Mouse (Mus musculus): Measurements from ENCODE around the gene Atoh8. TPM values are rescaled to one million over a fixed set of nuclear protein-coding genes. Genes with fewer than 3 reads are reported as not detected.

Atoh8 gene
- polyA plus RNA-seq, 1 experiment from 2014 or later, result 32.2 TPM

DNA sequence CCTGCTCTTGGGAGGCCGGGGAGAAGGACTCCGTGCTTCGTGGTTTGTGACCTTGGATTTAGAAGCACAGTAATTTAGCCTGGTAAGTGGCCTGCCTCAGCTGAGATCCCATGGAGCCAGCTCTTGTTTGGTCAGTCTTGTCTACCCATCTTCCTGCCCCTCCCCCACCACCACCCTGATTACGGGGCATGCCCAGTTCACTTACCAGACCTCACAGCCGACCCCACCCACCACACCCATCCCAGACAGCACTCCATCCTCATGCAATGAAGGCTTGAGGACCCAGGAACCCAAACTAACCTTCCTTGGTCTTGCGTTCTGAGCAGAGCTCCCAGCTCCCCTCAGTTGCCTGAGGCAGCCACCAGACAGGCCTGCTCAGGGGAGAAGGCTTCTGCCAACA, 37.8 kb upstream of the Atoh8 start:
- peaks cover 27% of the 10 kb centered on the region for H3K4me1 ChIP-seq (replicated peaks; ENCODE audit: control insufficient read depth, insufficient read depth, low read length)
- H3K4me2 ChIP-seq (ENCODE audit: low read depth, low read length), result no peak overlapping the region
- H3K27me3 ChIP-seq (ENCODE audit: control insufficient read depth, insufficient read depth, low read depth, low read length), result no peaks in the 10 kb centered on the region
- 64% methylated on average over 6 of the region's 6 CpGs for WGBS
- ATAC-seq (ENCODE audit: low read depth), result no peak
- no peaks in the 10 kb centered on the region; the same call in 1 of the 2 replicates for H3K9me3 ChIP-seq (ENCODE audit: control insufficient read depth, low read length)
- H3K4me3 ChIP-seq (ENCODE audit: low read length), result no peak overlapping the region
- no peaks in the 10 kb centered on the region for H3K36me3 ChIP-seq (ENCODE audit: control insufficient read depth, insufficient read depth, low read length)
- H3K9ac ChIP-seq (ENCODE audit: low read length), result no peak overlapping the region
- peak overlapping the region; percentile 89 for H3K27ac ChIP-seq (ENCODE audit: low read length)

DNA sequence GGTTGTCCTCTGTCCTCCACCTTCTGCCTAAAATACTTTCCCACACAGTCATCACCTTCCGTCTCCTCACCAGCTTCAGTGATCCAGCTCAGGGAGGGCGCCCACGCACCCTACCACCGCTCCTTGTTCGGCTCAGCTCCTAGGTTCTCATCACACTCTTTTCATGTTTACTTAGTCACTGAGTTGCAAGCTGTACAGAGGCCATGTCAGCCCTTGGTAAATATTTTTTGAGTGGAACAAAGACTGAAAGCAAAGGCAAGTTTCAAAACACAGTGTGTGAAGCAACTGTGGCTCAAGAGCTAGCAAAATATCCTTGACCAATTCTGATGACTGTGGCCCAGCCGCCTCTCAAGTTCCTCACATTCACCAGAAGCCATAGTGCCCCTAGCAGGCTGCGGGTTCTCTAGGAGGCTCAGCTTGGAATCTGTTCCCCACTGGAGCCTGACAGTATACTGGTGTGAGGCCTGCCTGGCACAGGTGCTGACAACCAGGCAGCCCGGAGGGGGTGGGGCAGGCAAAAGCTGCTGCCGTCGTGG, 36.9 kb upstream of the Atoh8 start:
- peaks cover 19% of the 10 kb centered on the region for H3K4me1 ChIP-seq (replicated peaks; ENCODE audit: control insufficient read depth, insufficient read depth, low read length)
- peak overlapping the region; percentile 89 for H3K27ac ChIP-seq (ENCODE audit: low read length)
- no peak overlapping the region for H3K4me2 ChIP-seq (ENCODE audit: low read depth, low read length)
- WGBS, result 47% methylated on average over 10 of the region's 10 CpGs
- no peaks in the 10 kb centered on the region; the same call in 1 of the 2 replicates for H3K9me3 ChIP-seq (ENCODE audit: control insufficient read depth, low read length)
- no peaks in the 10 kb centered on the region for H3K36me3 ChIP-seq (ENCODE audit: control insufficient read depth, insufficient read depth, low read length)
- H3K4me3 ChIP-seq (ENCODE audit: low read length), result no peak overlapping the region
- peak; percentile 68 for ATAC-seq (ENCODE audit: low read depth)
- no peaks in the 10 kb centered on the region for H3K27me3 ChIP-seq (ENCODE audit: control insufficient read depth, insufficient read depth, low read depth, low read length)
- no peak overlapping the region for H3K9ac ChIP-seq (ENCODE audit: low read length)

DNA sequence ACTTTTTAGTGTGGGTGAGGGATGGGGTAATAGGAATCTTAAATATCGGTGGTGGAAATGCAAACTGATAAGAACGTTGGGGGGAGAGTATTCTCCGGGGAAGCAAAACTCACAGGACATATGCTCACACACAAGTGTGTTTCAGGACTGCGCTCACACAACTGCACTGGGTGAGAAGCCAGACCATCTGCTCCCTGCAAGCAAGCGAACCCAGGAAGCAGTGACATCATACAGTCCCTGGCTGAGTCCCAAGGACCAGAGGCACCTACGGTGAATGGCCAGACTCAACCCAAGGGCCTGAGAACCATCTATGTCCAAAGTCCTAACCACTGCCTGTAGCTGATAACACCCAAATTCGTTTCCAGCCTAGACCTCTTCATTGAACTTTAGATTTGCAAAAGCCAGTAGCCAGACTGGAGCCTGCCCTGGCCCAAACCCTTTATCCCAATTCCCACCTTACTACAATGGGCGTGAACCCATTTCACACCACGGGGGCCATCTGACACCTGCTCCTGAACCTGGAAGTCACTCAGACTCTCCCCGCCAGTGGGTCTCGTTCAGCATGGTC, 35.7 kb upstream of the Atoh8 start:
- WGBS, result 64% methylated on average over 11 of the region's 11 CpGs
- no peaks in the 10 kb centered on the region for H3K27me3 ChIP-seq (ENCODE audit: control insufficient read depth, insufficient read depth, low read depth, low read length)
- peak overlapping the region; percentile 89; the same call in 1 of the 2 replicates for H3K27ac ChIP-seq (ENCODE audit: low read length)
- H3K4me2 ChIP-seq (ENCODE audit: low read depth, low read length), result no peak overlapping the region
- no peaks in the 10 kb centered on the region; the same call in 1 of the 2 replicates for H3K9me3 ChIP-seq (ENCODE audit: control insufficient read depth, low read length)
- no peaks in the 10 kb centered on the region for H3K36me3 ChIP-seq (ENCODE audit: control insufficient read depth, insufficient read depth, low read length)
- no peak overlapping the region for H3K4me3 ChIP-seq (ENCODE audit: low read length)
- H3K9ac ChIP-seq (ENCODE audit: low read length), result no peak overlapping the region
- ATAC-seq (ENCODE audit: low read depth), result no peak
- peaks cover 12% of the 10 kb centered on the region; the same call in 1 of the 2 replicates for H3K4me1 ChIP-seq (replicated peaks; ENCODE audit: control insufficient read depth, insufficient read depth, low read length)

DNA sequence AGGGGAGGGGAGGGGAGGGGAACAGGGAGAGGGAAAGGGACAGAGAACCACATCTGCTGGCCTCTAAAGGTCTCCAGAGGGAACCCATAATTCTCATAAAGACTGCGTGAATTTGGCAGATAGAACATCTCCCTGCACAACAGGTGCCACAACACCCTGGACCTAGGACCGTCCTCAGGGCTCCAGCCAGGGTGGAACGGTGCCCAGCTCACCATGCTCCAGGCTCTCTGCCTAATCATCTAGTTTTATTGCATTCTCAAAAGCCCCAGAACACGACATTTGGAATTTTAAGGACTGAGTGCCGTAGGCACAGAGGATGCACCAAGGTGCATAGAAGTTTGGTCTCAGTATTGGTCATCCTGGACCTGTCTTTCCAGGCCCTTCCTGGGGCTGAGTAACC, 34.9 kb upstream of the Atoh8 start:
- ATAC-seq (ENCODE audit: low read depth), result no peak
- H3K27ac ChIP-seq (ENCODE audit: low read length), result no peak overlapping the region
- 78% methylated on average over 5 of the region's 5 CpGs for WGBS

DNA sequence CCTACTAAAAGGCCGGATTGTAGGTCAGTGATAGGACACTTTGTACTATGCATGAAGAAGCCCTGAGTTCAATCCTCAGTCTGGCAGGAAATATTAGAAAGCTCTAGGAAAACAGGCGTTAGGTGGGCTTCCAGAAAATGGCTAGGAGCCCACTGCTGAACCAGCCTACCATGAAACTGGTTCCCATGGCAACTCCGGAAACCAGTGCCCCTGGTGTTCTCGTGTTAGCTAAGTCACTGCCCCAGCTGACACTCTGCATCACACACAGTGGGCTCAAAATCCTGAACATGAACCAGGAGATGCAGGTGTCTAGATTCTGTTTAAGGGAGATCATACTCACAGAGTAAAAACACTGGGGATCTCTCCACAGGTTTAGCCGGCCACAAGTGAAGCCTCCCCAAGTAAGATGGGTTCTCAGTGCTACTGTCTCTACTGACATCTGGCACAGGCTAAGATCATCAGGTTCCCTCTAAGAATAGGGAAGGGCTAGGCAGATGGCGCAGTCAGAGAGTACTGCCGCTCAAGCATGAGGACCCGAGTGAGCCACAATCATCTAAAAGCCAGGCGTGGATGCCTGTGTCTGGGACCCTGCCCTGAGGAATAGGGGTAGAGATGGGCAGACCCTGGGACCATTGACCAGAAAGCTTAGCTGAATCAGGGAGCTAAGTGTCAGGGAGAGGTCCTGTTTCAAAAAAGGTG, 32.9 kb upstream of the Atoh8 start:
- Histone ChIP-seq H3K4me2 (ENCODE audit: low read depth, low read length) (no peak overlapping the region), H3K9ac (ENCODE audit: low read length) (no peak overlapping the region), H3K27ac (ENCODE audit: low read length) (no peak overlapping the region), H3K4me1 (replicated peaks; ENCODE audit: control insufficient read depth, insufficient read depth, low read length) (peaks cover 9% of the 10 kb centered on the region; the same call in 1 of the 2 replicates), H3K36me3 (ENCODE audit: control insufficient read depth, insufficient read depth, low read length) (no peaks in the 10 kb centered on the region), H3K27me3 (ENCODE audit: control insufficient read depth, insufficient read depth, low read depth, low read length) (no peaks in the 10 kb centered on the region), H3K4me3 (ENCODE audit: low read length) (no peak overlapping the region), H3K9me3 (ENCODE audit: control insufficient read depth, low read length) (no peaks in the 10 kb centered on the region)
- 75% methylated on average over 9 of the region's 9 CpGs for WGBS
- no peak for ATAC-seq (ENCODE audit: low read depth)

More for the DNA sequence above, 34.9 kb upstream of the Atoh8 start:
- no peak overlapping the region for H3K9ac ChIP-seq (ENCODE audit: low read length)
- no peak overlapping the region for H3K4me3 ChIP-seq (ENCODE audit: low read length)
- no peaks in the 10 kb centered on the region for H3K36me3 ChIP-seq (ENCODE audit: control insufficient read depth, insufficient read depth, low read length)
- no peak overlapping the region for H3K4me2 ChIP-seq (ENCODE audit: low read depth, low read length)
- no peaks in the 10 kb centered on the region for H3K9me3 ChIP-seq (ENCODE audit: control insufficient read depth, low read length)
- no peaks in the 10 kb centered on the region for H3K27me3 ChIP-seq (ENCODE audit: control insufficient read depth, insufficient read depth, low read depth, low read length)
- H3K4me1 ChIP-seq (replicated peaks; ENCODE audit: control insufficient read depth, insufficient read depth, low read length), result peaks cover 12% of the 10 kb centered on the region; the same call in 1 of the 2 replicates

DNA sequence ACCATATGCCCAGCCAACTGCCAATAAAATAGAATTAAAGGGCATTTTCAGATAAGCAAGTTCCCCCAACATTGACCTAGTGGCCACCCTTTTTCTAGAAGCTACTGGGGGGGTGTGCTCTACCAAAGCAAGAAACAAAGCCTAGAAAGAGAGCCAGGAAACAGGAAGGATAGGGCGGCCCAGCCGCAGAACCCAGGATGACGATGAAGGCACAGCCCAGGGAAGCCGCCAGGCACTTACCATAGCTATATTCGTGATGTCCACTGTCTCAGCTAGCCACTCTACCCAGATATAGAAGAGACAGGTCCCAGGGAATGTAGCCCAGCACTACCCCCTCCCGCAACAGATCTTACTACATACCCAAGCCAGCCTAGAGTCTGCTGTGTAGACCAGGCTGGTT, 30.3 kb upstream of the Atoh8 start:
- Histone ChIP-seq H3K36me3 (ENCODE audit: control insufficient read depth, insufficient read depth, low read length) (no peaks in the 10 kb centered on the region), H3K4me2 (ENCODE audit: low read depth, low read length) (no peak overlapping the region), H3K9ac (ENCODE audit: low read length) (no peak overlapping the region), H3K9me3 (ENCODE audit: control insufficient read depth, low read length) (no peaks in the 10 kb centered on the region), H3K4me3 (ENCODE audit: low read length) (no peak overlapping the region), H3K27me3 (ENCODE audit: control insufficient read depth, insufficient read depth, low read depth, low read length) (no peaks in the 10 kb centered on the region), H3K4me1 (replicated peaks; ENCODE audit: control insufficient read depth, insufficient read depth, low read length) (no peaks in the 10 kb centered on the region), H3K27ac (ENCODE audit: low read length) (no peak overlapping the region)
- 76% methylated on average over 6 of the region's 6 CpGs for WGBS
- ATAC-seq (ENCODE audit: low read depth), result no peak

DNA sequence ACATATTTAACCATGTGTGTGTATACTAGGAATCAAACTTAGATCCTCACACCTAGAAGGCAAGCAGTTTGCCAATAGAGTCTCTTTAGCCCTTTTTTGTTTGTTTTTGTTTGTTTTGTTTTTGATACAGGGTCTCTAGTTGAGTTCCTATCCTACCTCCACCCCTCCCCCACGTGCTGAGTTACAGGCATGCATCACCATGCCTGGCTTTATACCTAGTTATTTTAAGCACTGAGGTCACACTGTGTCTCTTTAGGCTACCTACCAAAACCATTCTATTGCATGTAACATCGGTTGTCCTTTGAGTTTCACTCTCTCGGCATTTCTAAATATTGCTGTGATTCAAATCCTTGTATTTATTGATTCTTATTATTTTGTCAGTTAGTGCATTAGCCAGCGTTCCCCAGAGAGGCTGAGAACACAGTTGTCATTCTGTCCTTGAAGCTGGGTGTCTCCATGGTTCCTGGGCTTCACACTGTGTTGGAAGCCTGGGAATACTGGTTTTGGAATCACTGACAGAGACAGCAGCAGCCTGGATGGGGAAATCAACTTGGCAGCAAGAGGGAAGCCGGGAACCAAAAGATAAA, 28.4 kb upstream of the Atoh8 start:
- H3K27me3 ChIP-seq (ENCODE audit: control insufficient read depth, insufficient read depth, low read depth, low read length), result no peaks in the 10 kb centered on the region
- no peaks in the 10 kb centered on the region for H3K4me1 ChIP-seq (replicated peaks; ENCODE audit: control insufficient read depth, insufficient read depth, low read length)
- H3K9ac ChIP-seq (ENCODE audit: low read length), result no peak overlapping the region
- H3K4me2 ChIP-seq (ENCODE audit: low read depth, low read length), result no peak overlapping the region
- no peaks in the 10 kb centered on the region for H3K36me3 ChIP-seq (ENCODE audit: control insufficient read depth, insufficient read depth, low read length)
- no peak overlapping the region for H3K4me3 ChIP-seq (ENCODE audit: low read length)
- WGBS, result 58% methylated on average over 5 of the region's 5 CpGs
- no peaks in the 10 kb centered on the region for H3K9me3 ChIP-seq (ENCODE audit: control insufficient read depth, low read length)
- no peak overlapping the region for H3K27ac ChIP-seq (ENCODE audit: low read length)
- ATAC-seq (ENCODE audit: low read depth), result no peak

DNA sequence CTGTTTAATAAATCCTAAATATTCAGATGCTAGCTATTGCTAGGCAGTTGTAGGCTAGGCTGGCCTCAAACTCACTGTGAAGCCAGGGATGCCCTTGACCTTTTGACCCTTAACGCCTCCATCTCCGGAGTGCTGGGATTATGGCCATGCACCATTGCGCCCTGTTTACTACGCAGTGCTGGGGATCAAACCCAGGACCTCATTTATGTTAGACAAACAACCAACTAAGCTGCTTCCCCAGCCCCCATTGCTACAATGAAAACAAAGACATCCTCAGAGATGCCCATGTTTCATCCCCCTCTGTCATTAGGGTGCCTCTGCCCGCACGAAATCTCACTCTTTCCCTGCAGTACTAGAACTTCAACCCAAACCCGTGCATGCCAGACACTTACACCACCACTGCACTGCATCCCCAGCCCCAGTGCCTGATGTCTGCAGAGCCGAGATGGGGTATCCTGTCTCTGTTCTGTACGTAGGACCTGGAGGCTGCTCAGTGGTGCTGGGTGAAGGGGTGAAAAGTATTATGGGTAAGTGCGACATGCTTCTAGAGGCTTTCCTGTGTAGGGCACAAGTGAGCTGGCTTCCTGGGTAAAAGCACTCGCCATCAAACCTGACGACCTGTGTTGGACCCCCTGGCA, 26.4 kb upstream of the Atoh8 start:
- no peak overlapping the region for H3K27ac ChIP-seq (ENCODE audit: low read length)
- WGBS, result 74% methylated on average over 12 of the region's 12 CpGs
- no peaks in the 10 kb centered on the region for H3K27me3 ChIP-seq (ENCODE audit: control insufficient read depth, insufficient read depth, low read depth, low read length)
- H3K9me3 ChIP-seq (ENCODE audit: control insufficient read depth, low read length), result no peaks in the 10 kb centered on the region
- H3K9ac ChIP-seq (ENCODE audit: low read length), result no peak overlapping the region
- no peak overlapping the region for H3K4me2 ChIP-seq (ENCODE audit: low read depth, low read length)
- no peak overlapping the region for H3K4me3 ChIP-seq (ENCODE audit: low read length)
- ATAC-seq (ENCODE audit: low read depth), result 0 out of 2 replicates have a peak, but pooled peaks have one; percentile 6
- H3K36me3 ChIP-seq (ENCODE audit: control insufficient read depth, insufficient read depth, low read length), result no peaks in the 10 kb centered on the region
- H3K4me1 ChIP-seq (replicated peaks; ENCODE audit: control insufficient read depth, insufficient read depth, low read length), result no peaks in the 10 kb centered on the region

Measured in lung, embryonic 16.5 days (tissue).